Mouse (Mus musculus) forebrain, embryonic 16.5 days (tissue): Measurements from ENCODE around the gene Plekho1. TPM values are rescaled to one million over a fixed set of nuclear protein-coding genes. Genes with fewer than 3 reads are reported as not detected.
"Not testable (repeated sequence)": the region's sequence is repeated elsewhere in the genome, so short reads cannot be mapped to it uniquely, and the experiment has no call there.

ENCODE experiments used
- ATAC-seq: fragments of 200-750 bp; cut with Nextera tagmentation; 2 replicates; pipeline ENCODE4 v1.8.0; 2017; ENCODE audit warnings: mild to moderate bottlenecking, moderate library complexity
- H3K27ac ChIP-seq: fragments of 300-500 bp; sonication (generic); 2 replicates; pipeline ENCODE4 v1.5.1; 2014; ENCODE audit warnings: low read length, control low read depth
- H3K27me3 ChIP-seq: fragments of 300-500 bp; sonication (generic); replicated peaks from 2 replicates; pipeline ENCODE4 v1.6.1; 2014; ENCODE audit warnings: low read length; ENCODE audit not compliant: control insufficient read depth, insufficient read depth
- H3K36me3 ChIP-seq: fragments of 300-500 bp; sonication (generic); 2 replicates; pipeline ENCODE4 v1.6.1; 2014; ENCODE audit not compliant: control insufficient read depth, insufficient read depth
- H3K4me1 ChIP-seq: fragments of 300-500 bp; sonication (generic); replicated peaks from 2 replicates; pipeline ENCODE4 v1.6.1; 2014; ENCODE audit warnings: low read length; ENCODE audit not compliant: control insufficient read depth, insufficient read depth
- H3K4me2 ChIP-seq: fragments of 300-500 bp; sonication (generic); 2 replicates; pipeline ENCODE4 v1.6.1; 2014; ENCODE audit warnings: mild to moderate bottlenecking, low read length, control low read depth
- H3K4me3 ChIP-seq: fragments of 300-500 bp; sonication (generic); replicated peaks from 2 replicates; pipeline ENCODE4 v1.5.1; 2014; ENCODE audit warnings: mild to moderate bottlenecking, low read length, control low read depth
- H3K9ac ChIP-seq: fragments of 300-500 bp; sonication (generic); replicated peaks from 2 replicates; pipeline ENCODE4 v1.6.1; 2014; ENCODE audit warnings: low read depth, low read length, control low read depth
- H3K9me3 ChIP-seq: fragments of 300-500 bp; sonication (generic); 2 replicates; pipeline ENCODE4 v1.6.1; 2016; ENCODE audit warnings: low read length; ENCODE audit not compliant: control insufficient read depth
- WGBS: fragments of 180-500 bp; shearing (Covaris S2); extraction: QIAGEN DNeasy Blood & Tissue Kit; methylation state at CpG from one replicate; pipeline ENCODE4 v1.1.7; 2014; 5-methylcytosine and 5-hydroxymethylcytosine counted together
- polyA plus RNA-seq: library from polyadenylated mRNA; unstranded; fragments of >200 nt; fragmentation: Nextera tagmentation; extraction: Ambion mirVana; gene quantifications from 2 replicates; pipeline ENCODE4 v1.2.1, GENCODE M21; 2015

Plekho1 gene
- polyA plus RNA-seq, 1 experiment from 2014 or later: 71.4 TPM

GRCm38 (mm10) chr3:95987386-95988110, 8.3 kb downstream of the Plekho1 start:
- Histone ChIP-seq H3K4me2 (no peak overlapping the region), H3K27me3 (no peaks in the 10 kb centered on the region), H3K4me3 (no peak overlapping the region), H3K9ac (no peak overlapping the region), H3K36me3 (peaks cover 29% of the 10 kb centered on the region), H3K9me3 (no peaks in the 10 kb centered on the region), H3K27ac (no peak overlapping the region), H3K4me1 (peaks cover 29% of the 10 kb centered on the region)
- 81% methylated on average over 6 of the region's 6 CpGs for WGBS
- ATAC-seq: no peak

GRCm38 (mm10) chr3:95986984-95987383, 8.8 kb downstream of the Plekho1 start:
- peak overlapping the region; percentile 20; the same call in 1 of the 2 replicates for H3K27ac ChIP-seq

GRCm38 (mm10) chr3:95986001-95986622, 9.7 kb downstream of the Plekho1 start:
- 3% methylated on average over 21 of the region's 21 CpGs for WGBS
- H3K4me3 ChIP-seq: peak overlapping the region; percentile 21
- peak; percentile 12 for ATAC-seq

More at GRCm38 (mm10) chr3:95986984-95987383, 8.8 kb downstream of the Plekho1 start:
- peaks cover 28% of the 10 kb centered on the region for H3K36me3 ChIP-seq
- no peak overlapping the region for H3K4me3 ChIP-seq
- WGBS: 70% methylated on average over 4 of the region's 4 CpGs
- H3K4me1 ChIP-seq: peaks cover 23% of the 10 kb centered on the region
- no peak overlapping the region for H3K4me2 ChIP-seq
- no peak for ATAC-seq
- H3K9ac ChIP-seq: no peak overlapping the region
- no peaks in the 10 kb centered on the region for H3K9me3 ChIP-seq
- H3K27me3 ChIP-seq: no peaks in the 10 kb centered on the region

GRCm38 (mm10) chr3:95985209-95986000, 10.4 kb downstream of the Plekho1 start:
- Histone ChIP-seq H3K9ac (peak overlapping the region; percentile 30), H3K4me1 (peaks cover 23% of the 10 kb centered on the region), H3K27me3 (no peaks in the 10 kb centered on the region), H3K4me3 (peak overlapping the region; percentile 21), H3K36me3 (peaks cover 13% of the 10 kb centered on the region; the same call in 1 of the 2 replicates), H3K27ac (peak overlapping the region; percentile 89), H3K4me2 (peak overlapping the region; percentile 35), H3K9me3 (no peaks in the 10 kb centered on the region)
- 1% methylated on average over 12 of the region's 12 CpGs for WGBS
- peak; percentile 96 for ATAC-seq

More at GRCm38 (mm10) chr3:95986001-95986622, 9.7 kb downstream of the Plekho1 start:
- H3K4me1 ChIP-seq: peaks cover 23% of the 10 kb centered on the region
- peak overlapping the region; percentile 89 for H3K27ac ChIP-seq
- no peaks in the 10 kb centered on the region for H3K9me3 ChIP-seq
- peak overlapping the region; percentile 35 for H3K4me2 ChIP-seq
- H3K27me3 ChIP-seq: no peaks in the 10 kb centered on the region
- peaks cover 20% of the 10 kb centered on the region for H3K36me3 ChIP-seq
- peak overlapping the region; percentile 30 for H3K9ac ChIP-seq

GRCm38 (mm10) chr3:95982129-95982528, 13.7 kb downstream of the Plekho1 start:
- Histone ChIP-seq H3K4me3 (no peak overlapping the region), H3K27ac (no peak overlapping the region), H3K9ac (no peak overlapping the region), H3K4me2 (no peak overlapping the region), H3K9me3 (no peaks in the 10 kb centered on the region), H3K27me3 (no peaks in the 10 kb centered on the region), H3K4me1 (peaks cover 23% of the 10 kb centered on the region), H3K36me3 (no peaks in the 10 kb centered on the region)
- 90% methylated on average over 4 of the region's 4 CpGs for WGBS
- no peak for ATAC-seq

GRCm38 (mm10) chr3:95980276-95980970, 15.4 kb downstream of the Plekho1 start:
- no peaks in the 10 kb centered on the region for H3K27me3 ChIP-seq
- H3K4me2 ChIP-seq: no peak overlapping the region
- H3K27ac ChIP-seq: no peak overlapping the region
- 88% methylated on average over 12 of the region's 12 CpGs for WGBS
- no peak overlapping the region for H3K9ac ChIP-seq
- no peak overlapping the region for H3K4me3 ChIP-seq
- no peaks in the 10 kb centered on the region for H3K9me3 ChIP-seq
- H3K4me1 ChIP-seq: peaks cover 7% of the 10 kb centered on the region
- ATAC-seq: no peak
- H3K36me3 ChIP-seq: no peaks in the 10 kb centered on the region

- no peak overlapping the region for H3K9ac ChIP-seq
- H3K36me3 ChIP-seq: no peaks in the 10 kb centered on the region
- no peaks in the 10 kb centered on the region for H3K9me3 ChIP-seq
- no peak overlapping the region for H3K27ac ChIP-seq
- WGBS: 33% methylated on average over 9 of the region's 9 CpGs
- no peak overlapping the region for H3K4me3 ChIP-seq
- ATAC-seq: peak; percentile 78
- peaks cover 4% of the 10 kb centered on the region for H3K4me1 ChIP-seq
- H3K4me2 ChIP-seq: no peak overlapping the region
- H3K27me3 ChIP-seq: no peaks in the 10 kb centered on the region
Measured at GRCm38 (mm10) chr3:95978265-95978664, 17.5 kb downstream of the Plekho1 start.

GRCm38 (mm10) chr3:95977587-95977986, 18.2 kb downstream of the Plekho1 start:
- H3K9me3 ChIP-seq, H3K9ac ChIP-seq, H3K4me2 ChIP-seq, ATAC-seq, H3K27me3 ChIP-seq, H3K4me3 ChIP-seq, H3K27ac ChIP-seq, H3K36me3 ChIP-seq: not testable (repeated sequence)
- peaks cover 11% of the 10 kb centered on the region for H3K4me1 ChIP-seq
- 94% methylated on average over 5 of the region's 7 CpGs for WGBS
